Mouse (Mus musculus) heart, postnatal 25 days (tissue): ENCODE data around the gene Arl15. TPM values are rescaled to one million over a fixed set of nuclear protein-coding genes. Genes with fewer than 3 reads are reported as not detected.

Source experiments
- DNase-seq: peaks from one replicate; pipeline ENCODE4 v3.0.0; 2022; ENCODE audit warnings: low spot score
- intact Hi-C: fragments of 180-260 bp; cut with DNase I; formaldehyde crosslinking; loops from one replicate; pipeline ENCODE4 v1.15.1; 2025
- total RNA-seq, 2 experiments: library from RNA; stranded (reverse); gene quantifications; 2 replicates each; pipeline ENCODE4 v1.2.3; 2021

The Arl15 gene
- total RNA-seq, 2 experiments from 2014 or later, result 8.5 to 9.4 TPM

- no peak for DNase-seq
- intact Hi-C loops, result no loop called here
These were observed 319.2 kb downstream of the Arl15 start for GRCm38 (mm10) chr13:114113516-114113915.

- intact Hi-C loops, result no loop called here
- DNase-seq, result no peak
These were observed 320.3 kb downstream of the Arl15 start for GRCm38 (mm10) chr13:114114586-114114985.

- no peak for DNase-seq
- intact Hi-C loops, result no loop called here
These were observed 320.8 kb downstream of the Arl15 start for GRCm38 (mm10) chr13:114115106-114115505.

DNA sequence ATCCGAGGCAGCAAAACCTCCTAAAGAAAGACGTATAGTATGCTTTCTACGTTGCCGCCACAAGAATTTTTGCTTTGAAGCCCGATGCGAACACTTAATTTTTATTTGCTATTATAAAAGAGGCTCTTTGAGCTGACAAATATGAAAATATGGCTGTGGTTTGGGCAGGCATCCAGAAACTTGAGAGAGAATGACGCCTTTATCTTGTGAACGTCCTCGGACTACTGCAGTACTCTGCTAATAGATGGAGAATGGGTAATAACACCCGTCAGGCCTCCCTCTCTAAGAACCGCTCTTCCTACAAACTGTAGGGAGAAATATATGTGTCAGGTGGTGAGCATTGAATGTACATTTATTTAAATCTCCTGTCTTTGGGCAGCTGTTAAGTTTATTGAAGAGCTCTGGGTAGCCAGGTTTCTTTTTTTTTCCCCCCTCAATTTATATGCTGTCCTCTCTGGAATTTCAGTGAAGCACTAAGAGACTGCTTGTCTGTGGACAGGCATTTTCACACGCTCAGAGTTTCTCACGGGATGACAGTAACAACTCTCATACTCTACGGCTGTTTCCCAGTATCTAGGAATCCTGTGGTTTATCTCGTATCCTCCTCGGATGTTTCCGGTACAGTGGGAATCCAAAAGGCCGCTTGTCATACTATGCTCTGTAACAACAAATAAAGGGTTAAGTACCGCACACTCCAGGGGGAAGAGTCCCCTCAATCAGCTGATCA lies 324.0 kb downstream of the Arl15 start:
- intact Hi-C loops, result no loop called here
- no peak for DNase-seq

DNA sequence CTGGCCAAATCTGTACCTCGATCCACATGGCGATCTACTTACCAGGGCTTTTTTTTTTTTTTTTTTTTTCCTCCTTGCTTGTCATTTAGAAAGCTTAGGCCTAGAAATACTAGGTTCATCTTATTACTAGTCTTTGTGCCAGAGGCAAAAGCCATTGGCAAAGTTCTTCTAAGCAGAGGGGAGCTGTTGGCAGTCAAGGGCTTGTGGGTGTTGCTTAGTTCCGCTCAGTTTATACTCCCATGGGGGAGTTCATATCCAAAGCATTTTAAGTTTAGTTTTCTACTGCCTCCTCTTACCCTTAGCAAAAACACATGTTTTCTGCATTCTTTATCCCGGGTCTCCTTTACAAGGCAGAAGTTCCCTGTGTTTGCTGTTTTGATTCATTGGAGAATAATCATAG lies 325.5 kb downstream of the Arl15 start:
- peak; percentile 7 for DNase-seq
- intact Hi-C loops, result no loop called here

- intact Hi-C loops, result no loop called here
- no peak for DNase-seq
These were observed 327.3 kb downstream of the Arl15 start for GRCm38 (mm10) chr13:114121591-114121990.

GRCm38 (mm10) chr13:114123391-114123790 lies 329.1 kb downstream of the Arl15 start:
- no peak for DNase-seq

GRCm38 (mm10) chr13:114124385-114124784 lies 330.1 kb downstream of the Arl15 start:
- intact Hi-C loops, result no loop called here
- DNase-seq, result no peak

More at GRCm38 (mm10) chr13:114123391-114123790, 329.1 kb downstream of the Arl15 start:
- intact Hi-C loops, result no loop called here

DNA sequence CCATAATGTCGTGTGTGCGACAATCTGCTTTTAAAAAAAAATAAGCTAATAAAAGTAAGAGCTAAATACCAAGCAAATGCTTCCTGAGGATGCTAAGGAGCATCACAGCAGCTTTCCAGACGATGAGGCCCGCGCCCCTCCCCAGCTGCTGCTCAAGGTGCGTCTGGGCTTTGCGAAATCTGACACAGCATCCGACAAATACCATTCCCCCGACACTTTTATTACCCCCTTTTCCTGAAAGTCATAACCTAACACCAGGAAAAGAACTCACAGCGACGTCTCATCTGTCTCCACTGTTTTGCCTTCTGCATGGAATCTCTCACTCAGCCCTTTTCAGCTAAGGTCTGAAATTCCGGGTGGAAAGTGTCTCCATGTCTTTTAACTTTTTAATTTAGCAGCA lies 330.7 kb downstream of the Arl15 start:
- no peak for DNase-seq
- intact Hi-C loops, result no loop called here

- intact Hi-C loops, result no loop called here
- no peak for DNase-seq
These were observed 334.1 kb downstream of the Arl15 start for GRCm38 (mm10) chr13:114128366-114128765.

DNA sequence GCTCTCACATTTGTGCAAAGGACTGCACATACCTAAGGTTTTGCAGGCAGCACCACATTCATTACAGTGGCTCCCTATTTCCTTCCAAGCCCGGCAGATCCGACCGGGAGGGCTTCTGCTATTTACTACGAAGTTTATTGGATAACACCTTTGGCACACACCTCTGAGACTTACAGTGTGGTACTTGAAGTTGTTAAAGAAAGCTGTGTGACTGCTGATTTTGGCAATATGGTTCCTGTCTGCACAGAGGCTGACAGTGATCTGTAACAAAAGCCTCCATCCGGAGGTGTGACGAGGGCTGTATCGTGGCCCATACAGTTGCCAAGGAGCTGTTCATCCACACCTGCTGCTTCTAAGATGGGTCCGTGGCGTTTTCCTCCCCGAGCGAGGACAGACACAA lies 335.7 kb downstream of the Arl15 start:
- intact Hi-C loops, result no loop called here
- no peak for DNase-seq

- intact Hi-C loops, result no loop called here
These were observed 336.4 kb downstream of the Arl15 start for GRCm38 (mm10) chr13:114130566-114131319.

GRCm38 (mm10) chr13:114138921-114139320 lies 344.6 kb downstream of the Arl15 start:
- DNase-seq, result no peak
- intact Hi-C loops, result no loop called here

More at GRCm38 (mm10) chr13:114130566-114131319, 336.4 kb downstream of the Arl15 start:
- no peak for DNase-seq

- intact Hi-C loops, result no loop called here
- DNase-seq, result no peak
These were observed 345.3 kb downstream of the Arl15 start for GRCm38 (mm10) chr13:114139570-114139969.

DNA sequence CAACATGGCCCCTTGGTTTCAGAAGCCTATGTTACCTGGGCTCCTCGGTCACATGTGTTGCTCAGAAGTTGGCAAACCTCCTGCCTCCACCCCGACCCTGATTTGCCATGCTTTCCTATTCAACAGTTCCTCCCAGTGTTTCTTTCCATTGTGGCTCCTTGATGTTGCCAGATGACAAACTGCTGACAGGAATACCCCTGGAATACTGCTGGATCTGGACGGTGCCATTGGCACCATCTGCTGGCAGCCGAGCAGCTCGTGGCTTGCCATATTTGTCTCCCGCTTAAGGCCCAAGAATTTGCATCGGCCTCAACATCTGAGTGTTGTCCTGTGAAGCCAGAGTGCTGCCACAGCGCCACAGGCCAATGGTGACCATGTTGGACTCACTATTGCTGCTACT lies 348.5 kb downstream of the Arl15 start:
- intact Hi-C loops, result no loop called here
- DNase-seq, result no peak

GRCm38 (mm10) chr13:114143247-114143646 lies 348.9 kb downstream of the Arl15 start:
- intact Hi-C loops, result no loop called here
- DNase-seq, result no peak

GRCm38 (mm10) chr13:114144052-114145046 lies 350.0 kb downstream of the Arl15 start:
- DNase-seq, result no peak
- intact Hi-C loops, result no loop called here

DNA sequence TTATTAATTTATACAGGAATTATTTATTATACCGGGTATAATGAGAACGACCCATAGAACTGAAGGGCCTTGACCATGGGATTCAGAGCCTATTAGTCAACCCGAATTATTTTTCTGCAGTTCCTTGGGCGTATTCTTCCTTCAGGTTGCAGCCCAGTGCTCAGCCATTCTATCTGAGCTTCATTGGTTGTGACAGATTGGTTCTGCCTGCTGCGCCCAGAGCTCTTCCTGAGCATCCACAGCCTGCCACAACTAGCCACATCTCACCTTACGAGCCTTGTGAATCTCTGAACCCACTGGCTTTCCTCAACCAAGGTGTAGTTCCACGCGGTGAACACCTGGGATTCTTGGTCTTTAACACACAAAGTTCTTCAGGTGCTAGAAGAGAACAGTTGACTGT lies 350.9 kb downstream of the Arl15 start:
- intact Hi-C loops, result no loop called here
- DNase-seq, result no peak

- intact Hi-C loops, result no loop called here
- DNase-seq, result no peak
These were observed 356.8 kb downstream of the Arl15 start for GRCm38 (mm10) chr13:114150856-114151697.
